Mouse (Mus musculus) lung, embryonic 14.5 days (tissue): ENCODE data around the gene Casz1. TPM values are rescaled to one million over a fixed set of nuclear protein-coding genes. Genes with fewer than 3 reads are reported as not detected.

Experiments used
- ATAC-seq: fragments of 200-750 bp; cut with Nextera tagmentation; 2 replicates; pipeline ENCODE4 v1.8.0; 2017; ENCODE audit warnings: mild to moderate bottlenecking, moderate TSS enrichment, moderate library complexity; ENCODE audit not compliant: insufficient read depth
- DNase-seq: peaks from one replicate; pipeline ENCODE4 v3.0.0-alpha.2; 2015
- H3K27ac ChIP-seq: fragments of 300-500 bp; sonication (generic); 2 replicates; pipeline ENCODE4 v1.5.1; 2014; ENCODE audit warnings: low read depth, mild to moderate bottlenecking, moderate library complexity
- H3K27me3 ChIP-seq: fragments of 300-500 bp; sonication (generic); 2 replicates; pipeline ENCODE4 v1.6.1; 2014; ENCODE audit warnings: low read length, control low read depth; ENCODE audit not compliant: insufficient read depth
- H3K36me3 ChIP-seq: fragments of 300-500 bp; sonication (generic); 2 replicates; pipeline ENCODE4 v1.6.1; 2014; ENCODE audit warnings: control low read depth; ENCODE audit not compliant: insufficient read depth
- H3K4me1 ChIP-seq: fragments of 300-500 bp; sonication (generic); 2 replicates; pipeline ENCODE4 v1.6.1; 2014; ENCODE audit warnings: antibody characterized with exemption, control low read depth; ENCODE audit not compliant: insufficient read depth
- H3K4me2 ChIP-seq: fragments of 300-500 bp; sonication (generic); 2 replicates; pipeline ENCODE4 v1.6.1; 2014; ENCODE audit warnings: mild to moderate bottlenecking
- H3K4me3 ChIP-seq: fragments of 300-500 bp; sonication (generic); 2 replicates; pipeline ENCODE4 v1.5.1; 2014; ENCODE audit warnings: low read depth, low read length
- H3K9ac ChIP-seq: fragments of 300-500 bp; sonication (generic); 2 replicates; pipeline ENCODE4 v1.6.1; 2014
- H3K9me3 ChIP-seq: fragments of 300-500 bp; sonication (generic); 2 replicates; pipeline ENCODE4 v1.6.1; 2016; ENCODE audit warnings: low read depth, low read length, control low read depth
- CTCF ChIP-seq: IDR thresholded peaks from 2 replicates; pipeline ENCODE4 v1.5.1; 2016; ENCODE audit warnings: antibody characterized with exemption, low read depth
- WGBS: fragments of 180-500 bp; shearing (Covaris S2); extraction: QIAGEN DNeasy Blood & Tissue Kit; methylation state at CpG from one replicate; pipeline ENCODE4 v1.1.7; 2014; 5-methylcytosine and 5-hydroxymethylcytosine counted together
- polyA plus RNA-seq: library from polyadenylated mRNA; unstranded; fragments of >200 nt; fragmentation: Nextera tagmentation; extraction: Ambion mirVana; gene quantifications from 2 replicates; pipeline ENCODE4 v1.2.1, GENCODE M21; 2014

Casz1 gene
- polyA plus RNA-seq, 1 experiment from 2014 or later: 8.3 TPM

- H3K9me3 ChIP-seq: no peaks in the 10 kb centered on the region
- WGBS: 83% methylated on average over 10 of the region's 10 CpGs
- H3K36me3 ChIP-seq: peaks cover 28% of the 10 kb centered on the region
- no peak overlapping the region for H3K4me2 ChIP-seq
- H3K4me3 ChIP-seq: no peak overlapping the region
- no peak for ATAC-seq
- DNase-seq: no peak
- H3K9ac ChIP-seq: no peak overlapping the region
- no peak overlapping the region for H3K27ac ChIP-seq
- no peaks in the 10 kb centered on the region for H3K4me1 ChIP-seq
- H3K27me3 ChIP-seq: no peaks in the 10 kb centered on the region
- TF ChIP-seq CTCF: no peak
Observed at GRCm38 (mm10) chr4:148964541-148965310, 160.5 kb downstream of the Casz1 start.

- Histone ChIP-seq H3K4me2 (no peak overlapping the region), H3K27ac (no peak overlapping the region), H3K9ac (no peak overlapping the region), H3K9me3 (no peaks in the 10 kb centered on the region), H3K36me3 (peaks cover 19% of the 10 kb centered on the region), H3K27me3 (no peaks in the 10 kb centered on the region), H3K4me1 (no peaks in the 10 kb centered on the region), H3K4me3 (no peak overlapping the region)
- ATAC-seq (no peak), DNase-seq (no peak)
- TF ChIP-seq CTCF: no peak
- 69% methylated on average over 5 of the region's 5 CpGs for WGBS
Observed at GRCm38 (mm10) chr4:148966132-148966531, 161.9 kb downstream of the Casz1 start.

- TF ChIP-seq CTCF: no peak
- no peaks in the 10 kb centered on the region for H3K9me3 ChIP-seq
- ATAC-seq (no peak), DNase-seq (no peak)
- H3K4me2 ChIP-seq: no peak overlapping the region
- H3K27ac ChIP-seq: no peak overlapping the region
- H3K4me3 ChIP-seq: no peak overlapping the region
- H3K9ac ChIP-seq: no peak overlapping the region
- no peaks in the 10 kb centered on the region for H3K4me1 ChIP-seq
- peaks cover 9% of the 10 kb centered on the region; the same call in 1 of the 2 replicates for H3K36me3 ChIP-seq
- WGBS: 61% methylated on average over 5 of the region's 5 CpGs
- no peaks in the 10 kb centered on the region for H3K27me3 ChIP-seq
Observed at GRCm38 (mm10) chr4:148968859-148969258, 164.6 kb downstream of the Casz1 start.

GRCm38 (mm10) chr4:148969610-148970009, 165.4 kb downstream of the Casz1 start:
- H3K4me1 ChIP-seq: no peaks in the 10 kb centered on the region
- no peak for TF ChIP-seq CTCF
- no peak overlapping the region for H3K9ac ChIP-seq
- H3K9me3 ChIP-seq: no peaks in the 10 kb centered on the region
- WGBS: 67% methylated on average over 5 of the region's 5 CpGs
- ATAC-seq (no peak), DNase-seq (no peak)
- H3K36me3 ChIP-seq: peaks cover 9% of the 10 kb centered on the region; the same call in 1 of the 2 replicates
- H3K4me3 ChIP-seq: no peak overlapping the region
- H3K27me3 ChIP-seq: no peaks in the 10 kb centered on the region
- no peak overlapping the region for H3K27ac ChIP-seq
- H3K4me2 ChIP-seq: no peak overlapping the region

- no peak overlapping the region for H3K4me3 ChIP-seq
- WGBS: 83% methylated on average over 4 of the region's 4 CpGs
- no peak overlapping the region for H3K27ac ChIP-seq
- ATAC-seq: no peak
- H3K4me1 ChIP-seq: no peaks in the 10 kb centered on the region
- H3K4me2 ChIP-seq: no peak overlapping the region
- no peaks in the 10 kb centered on the region for H3K27me3 ChIP-seq
- TF ChIP-seq CTCF: no peak
- no peak for DNase-seq
- no peak overlapping the region for H3K9ac ChIP-seq
- H3K36me3 ChIP-seq: peaks cover 3% of the 10 kb centered on the region; the same call in 1 of the 2 replicates
- H3K9me3 ChIP-seq: no peaks in the 10 kb centered on the region
Observed at GRCm38 (mm10) chr4:148970742-148971141, 166.5 kb downstream of the Casz1 start.

GRCm38 (mm10) chr4:148971613-148972242, 167.5 kb downstream of the Casz1 start:
- TF ChIP-seq CTCF: no peak
- H3K27me3 ChIP-seq: no peaks in the 10 kb centered on the region
- ATAC-seq: peak; percentile 48; the same call in 1 of the 2 replicates
- no peak overlapping the region for H3K4me2 ChIP-seq
- H3K4me3 ChIP-seq: no peak overlapping the region
- H3K27ac ChIP-seq: no peak overlapping the region
- 53% methylated on average over 3 of the region's 3 CpGs for whole genome bisulfite sequencing
- H3K9ac ChIP-seq: no peak overlapping the region
- DNase-seq: no peak
- H3K9me3 ChIP-seq: no peaks in the 10 kb centered on the region
- H3K4me1 ChIP-seq: no peaks in the 10 kb centered on the region
- H3K36me3 ChIP-seq: no peaks in the 10 kb centered on the region

- Histone ChIP-seq H3K9me3 (no peaks in the 10 kb centered on the region), H3K36me3 (no peaks in the 10 kb centered on the region), H3K9ac (no peak overlapping the region), H3K27ac (no peak overlapping the region), H3K27me3 (no peaks in the 10 kb centered on the region), H3K4me3 (no peak overlapping the region), H3K4me2 (no peak overlapping the region), H3K4me1 (no peaks in the 10 kb centered on the region)
- ATAC-seq: no peak
- DNase-seq: no peak
- no peak for TF ChIP-seq CTCF
- 82% methylated on average over 14 of the region's 14 CpGs for WGBS
Observed at GRCm38 (mm10) chr4:148972707-148973106, 168.5 kb downstream of the Casz1 start.
